Mouse (Mus musculus) spleen, adult 2 months (tissue): ENCODE measurements around the gene Cideb.

Experiments used
- CTCF ChIP-seq: fragments of 200-500 bp; IDR thresholded peaks from 2 replicates; pipeline ENCODE4 v1.5.1; 2011; ENCODE audit warnings: mild to moderate bottlenecking, inconsistent platforms; ENCODE audit not compliant: insufficient read depth, insufficient read length, insufficient replicate concordance; ENCODE audit errors: extremely low read depth
- POLR2A ChIP-seq: fragments of 200-500 bp; IDR thresholded peaks from 2 replicates; pipeline ENCODE4 v1.6.1; 2011; ENCODE audit warnings: low read depth, low read length, inconsistent platforms

DNA sequence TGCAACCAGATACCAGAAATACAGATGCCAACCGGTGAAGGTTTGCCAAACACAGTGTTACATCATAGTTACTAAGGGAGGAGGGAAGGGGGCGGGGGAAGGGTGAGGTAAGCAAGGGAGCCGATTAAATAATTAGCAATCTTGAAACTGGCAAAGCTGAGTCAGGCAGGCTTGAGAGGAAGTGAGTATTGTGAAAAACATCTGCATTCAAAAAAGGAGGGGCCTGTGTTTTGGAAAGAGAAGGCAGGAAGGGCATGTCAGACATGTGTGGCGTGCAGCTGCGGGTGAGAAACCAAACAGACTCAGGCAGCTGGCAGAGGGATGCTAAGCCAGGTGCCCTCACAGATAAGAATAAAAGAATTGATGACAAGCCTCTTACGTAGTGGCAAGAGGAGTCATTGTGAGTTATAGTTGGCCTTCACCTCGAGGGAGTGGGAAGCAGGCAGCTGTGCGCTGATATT is 33.8 kb downstream of the Cideb start:
- TF ChIP-seq CTCF (no peak), POLR2A (no peak)
